Mouse (Mus musculus) B cell, adult 67 days (primary cell): ENCODE measurements around the gene Igll1. TPM values are rescaled to one million over a fixed set of nuclear protein-coding genes. Genes with fewer than 3 reads are reported as not detected.

ENCODE experiments used
- total RNA-seq, 2 experiments: library from RNA; stranded (reverse); gene quantifications; 4 replicates each; pipeline ENCODE4 v1.2.4; 2023

Gene Igll1
- total RNA-seq = not detected

DNA sequence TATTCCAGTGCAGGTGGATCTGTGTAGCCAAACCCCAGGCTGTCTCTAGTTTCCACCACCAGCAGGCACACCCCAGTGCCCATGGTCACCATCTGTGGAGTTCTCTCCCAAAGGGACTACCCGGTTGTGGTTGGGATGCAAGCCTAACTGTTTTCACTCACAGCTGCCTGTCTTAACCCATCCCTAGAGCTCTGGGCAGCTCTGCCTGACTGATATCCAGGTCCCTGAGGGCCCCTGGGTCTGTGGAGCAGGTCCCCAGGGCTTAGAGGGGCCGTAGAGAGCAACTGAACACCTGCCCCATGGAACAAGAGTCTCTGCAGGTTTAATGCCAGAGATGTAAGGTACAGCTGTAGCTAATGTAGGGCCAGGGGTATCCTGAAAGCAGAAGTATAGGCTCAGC lies at the start of gene Igll1:
Gene Igll1, minus strand, starts transcription at position 8 of the 400 bp plus-strand sequence.

DNA sequence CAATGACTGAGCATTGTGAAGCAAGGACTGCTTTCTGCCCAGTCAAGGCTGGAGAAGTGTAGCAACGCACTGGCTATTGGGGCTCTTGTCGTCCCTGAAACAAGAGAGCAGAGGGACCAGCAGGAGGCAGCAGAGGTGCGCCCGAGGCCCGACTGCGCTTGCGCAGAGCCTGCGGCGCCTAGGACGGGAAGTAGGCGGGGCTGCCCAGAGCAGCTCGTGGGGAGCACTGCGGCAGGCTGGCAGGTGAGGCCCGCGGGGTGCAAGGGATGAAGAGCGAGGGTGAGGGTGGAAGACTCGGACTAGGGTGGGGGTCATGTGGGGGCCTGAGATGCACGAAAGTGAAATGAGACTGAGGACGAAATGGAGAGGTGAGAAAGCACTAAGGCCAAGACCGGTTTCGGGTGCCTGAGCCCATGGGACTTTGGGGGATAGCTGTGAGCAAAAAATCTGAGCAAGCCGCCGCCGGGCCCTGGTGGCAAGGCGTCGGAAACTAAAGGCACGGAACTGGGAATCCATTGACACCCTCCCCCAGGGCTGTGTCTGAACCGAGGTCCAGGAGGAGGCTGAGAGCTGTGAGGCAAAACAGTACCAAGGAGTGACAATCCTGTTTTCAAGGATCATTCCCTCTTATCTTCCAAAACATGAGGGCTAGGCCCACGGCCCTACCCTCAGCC lies 32.7 kb upstream of the Igll1 start, which contains the start of gene Ppm1f:
Gene Ppm1f, plus strand, starts transcription at position 88 of the 674 bp plus-strand sequence.

DNA sequence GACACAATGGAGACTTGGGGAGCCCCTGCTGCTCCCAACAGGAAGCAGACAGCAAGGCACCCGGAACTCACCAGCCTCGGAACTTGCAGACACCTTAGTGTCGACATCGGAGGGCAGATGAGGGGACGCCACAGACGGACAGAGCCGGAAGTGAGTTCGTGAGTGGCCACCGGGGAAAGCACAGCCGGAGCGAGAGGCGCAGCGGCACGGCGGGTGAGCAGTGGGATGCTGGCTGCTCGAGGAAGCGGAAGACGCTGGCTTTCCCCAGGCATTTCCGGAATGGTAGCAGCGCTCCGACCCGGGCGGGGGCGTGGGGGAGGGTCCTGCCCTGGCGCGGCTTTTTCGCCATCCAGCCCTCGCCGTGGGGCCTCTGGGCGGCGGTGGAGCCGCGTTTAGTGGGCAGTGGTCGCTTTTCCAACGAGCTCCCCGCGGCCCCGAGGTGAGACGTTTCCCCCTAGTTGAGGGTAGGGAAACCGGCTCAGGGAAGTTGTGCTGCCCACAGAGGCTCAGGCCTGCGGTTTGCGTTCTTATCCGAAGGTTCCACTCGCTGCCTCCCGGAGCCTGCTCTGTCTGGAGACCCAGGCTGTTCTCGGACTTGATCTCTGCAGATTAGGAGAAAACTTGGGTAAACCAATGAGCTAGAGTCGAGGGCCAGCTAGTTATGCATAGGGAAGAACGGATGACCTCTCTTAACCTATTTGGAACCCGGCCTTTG lies 7.0 kb upstream of the Igll1 start, which contains the start of the genes Top3b and Vpreb1:
Gene Top3b, plus strand, starts transcription at position 120 of the 715 bp plus-strand sequence.
Gene Vpreb1, minus strand, starts transcription at position 227 of the 715 bp plus-strand sequence.

DNA sequence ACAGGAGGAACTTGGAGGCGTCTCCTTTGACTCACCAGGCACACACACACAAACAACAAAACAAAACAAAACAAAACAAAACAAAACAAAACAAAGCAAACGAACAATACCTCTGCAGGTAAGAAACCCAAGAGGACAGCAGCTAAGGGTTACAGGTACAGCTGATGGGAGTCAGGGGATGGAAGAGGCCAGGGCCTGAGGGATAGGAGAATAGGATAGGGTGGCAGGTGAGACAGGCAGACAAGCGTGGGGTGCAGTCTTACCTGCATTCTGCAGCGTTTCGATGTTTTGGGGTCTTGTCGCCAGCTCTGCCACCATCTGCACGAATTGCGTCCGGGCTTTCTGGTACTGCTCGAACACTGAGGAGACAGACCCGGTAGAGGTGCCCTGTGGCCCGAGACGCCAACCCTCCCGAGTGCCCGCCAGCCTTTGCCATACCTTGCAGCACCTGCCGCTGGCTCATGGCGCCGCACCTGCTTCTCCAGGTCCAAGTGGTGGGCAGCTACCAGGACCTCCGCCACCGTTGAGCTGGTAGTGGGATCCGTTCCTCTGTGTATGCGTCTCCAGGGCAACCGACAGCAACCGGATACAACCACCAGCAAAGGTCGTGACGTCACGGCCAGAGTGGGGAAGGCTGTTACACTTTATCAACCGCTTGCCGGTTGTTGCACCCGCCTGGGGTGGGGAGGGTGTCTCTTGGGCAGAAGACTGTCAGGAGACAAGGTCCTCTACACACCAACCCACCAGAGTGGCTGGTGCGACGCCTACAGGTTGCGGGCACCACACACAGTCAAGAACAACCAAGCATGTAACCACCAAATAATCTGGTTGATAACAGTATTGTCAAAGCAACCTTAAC lies 34.8 kb downstream of the Igll1 start, which contains the start of gene Spag6l:
Gene Spag6l, minus strand, starts transcription at position 700 of the 859 bp plus-strand sequence.

Other genes with a start within 250 kb of the Igll1 start
- not detected for gene Olfr19, start 187.6 kb downstream of the Igll1 start, total RNA-seq
- 10 to 100 TPM in 1 of 2 experiments, 1 to 10 TPM in 1; 4.5 to 11.7 TPM for gene Spag6l, start 34.5 kb downstream of the Igll1 start, total RNA-seq
- 100 to 1,000 TPM; 133 to 182 TPM for gene Top3b, start 6.8 kb upstream of the Igll1 start, total RNA-seq
- not detected for gene Vpreb1, start 6.9 kb upstream of the Igll1 start, total RNA-seq
- gene Ppm1f, start 32.5 kb upstream of the Igll1 start, total RNA-seq = 10 to 100 TPM; 20.0 to 20.4 TPM
- 100 to 1,000 TPM; 176 to 224 TPM for gene Mapk1, start 119.4 kb upstream of the Igll1 start, total RNA-seq
- gene Ypel1, start 205.7 kb upstream of the Igll1 start, total RNA-seq = 1 to 10 TPM; 1.9 to 2.2 TPM
- gene Ppil2, start 247.3 kb upstream of the Igll1 start, total RNA-seq = 100 to 1,000 TPM; 139 to 143 TPM